Mouse (Mus musculus): ENCODE measurements around the gene Agap3. TPM values are rescaled to one million over a fixed set of nuclear protein-coding genes. Genes with fewer than 3 reads are reported as not detected.

The Agap3 gene
- polyA plus RNA-seq, 1 experiment from 2014 or later, result 24.6 TPM

DNA sequence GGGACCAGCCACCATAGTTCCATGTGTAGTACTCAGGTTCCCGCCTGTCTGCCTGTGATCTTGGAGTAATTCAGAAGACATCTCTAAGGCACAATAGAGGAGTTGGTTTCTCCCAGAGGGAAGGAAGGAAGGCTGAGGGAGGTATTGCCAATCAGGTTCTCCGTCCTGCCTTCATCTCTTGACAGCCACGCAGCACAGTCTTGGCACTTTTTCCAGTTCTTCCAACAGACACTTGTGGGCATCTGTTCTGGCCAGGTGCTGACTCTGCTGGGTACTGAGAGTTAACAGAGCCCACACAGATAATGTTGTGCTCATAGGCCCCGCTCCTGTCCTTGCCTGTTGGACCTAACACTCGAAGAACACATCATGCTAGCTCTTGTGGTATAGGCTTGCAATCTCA, 34.8 kb downstream of the Agap3 start:
- Histone ChIP-seq H3K4me2 (no peak overlapping the region), H3K9me3 (replicated peaks; ENCODE audit: control insufficient read depth, low read length) (no peaks in the 10 kb centered on the region), H3K4me1 (ENCODE audit: control insufficient read depth, insufficient read depth, low read length) (peaks cover 15% of the 10 kb centered on the region), H3K36me3 (ENCODE audit: control insufficient read depth, insufficient read depth, low read length) (peaks cover 26% of the 10 kb centered on the region), H3K4me3 (ENCODE audit: low read depth, low read length) (no peak overlapping the region), H3K9ac (ENCODE audit: low read depth, low read length) (no peak overlapping the region), H3K27ac (ENCODE audit: low read depth, low read length) (no peak overlapping the region), H3K27me3 (ENCODE audit: control insufficient read depth, insufficient read depth, low read length) (0 out of 2 replicates have a peak, but pooled peaks cover 5% of the 10 kb centered on the region)
- WGBS (ENCODE audit: insufficient replicate concordance), result 88% methylated on average over 5 of the region's 5 CpGs
- no peak for ATAC-seq (replicated peaks; ENCODE audit: insufficient number of reproducible peaks, low FRiP score, low TSS enrichment)

DNA sequence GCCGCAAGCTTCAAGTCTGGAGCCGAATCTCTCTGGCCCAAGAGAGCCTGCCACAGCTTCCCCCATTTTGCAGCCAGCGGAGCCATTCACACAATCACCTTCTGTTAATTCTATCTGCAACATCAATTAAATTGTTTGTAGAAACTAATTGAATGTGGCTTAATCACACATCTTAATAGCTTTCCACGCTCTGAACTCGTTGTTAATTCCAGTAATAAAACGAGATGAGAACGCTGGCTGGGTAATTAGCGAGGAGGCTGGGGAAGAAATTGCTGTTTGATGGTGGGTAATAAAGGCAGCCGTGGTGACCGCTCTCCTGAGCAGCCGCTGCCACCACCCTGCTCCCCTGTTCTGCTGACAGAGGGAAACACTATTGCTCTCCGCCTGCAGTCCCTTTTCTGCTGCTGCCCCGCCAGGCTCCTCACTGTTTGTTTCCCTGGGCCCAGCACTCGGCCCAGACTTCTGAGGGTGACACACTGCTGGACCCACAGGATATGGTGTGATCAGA, 38.5 kb downstream of the Agap3 start:
- no peak overlapping the region for H3K27ac ChIP-seq (ENCODE audit: low read depth, low read length)
- 85% methylated on average over 14 of the region's 14 CpGs for WGBS (ENCODE audit: insufficient replicate concordance)
- no peaks in the 10 kb centered on the region for H3K27me3 ChIP-seq (ENCODE audit: control insufficient read depth, insufficient read depth, low read length)

DNA sequence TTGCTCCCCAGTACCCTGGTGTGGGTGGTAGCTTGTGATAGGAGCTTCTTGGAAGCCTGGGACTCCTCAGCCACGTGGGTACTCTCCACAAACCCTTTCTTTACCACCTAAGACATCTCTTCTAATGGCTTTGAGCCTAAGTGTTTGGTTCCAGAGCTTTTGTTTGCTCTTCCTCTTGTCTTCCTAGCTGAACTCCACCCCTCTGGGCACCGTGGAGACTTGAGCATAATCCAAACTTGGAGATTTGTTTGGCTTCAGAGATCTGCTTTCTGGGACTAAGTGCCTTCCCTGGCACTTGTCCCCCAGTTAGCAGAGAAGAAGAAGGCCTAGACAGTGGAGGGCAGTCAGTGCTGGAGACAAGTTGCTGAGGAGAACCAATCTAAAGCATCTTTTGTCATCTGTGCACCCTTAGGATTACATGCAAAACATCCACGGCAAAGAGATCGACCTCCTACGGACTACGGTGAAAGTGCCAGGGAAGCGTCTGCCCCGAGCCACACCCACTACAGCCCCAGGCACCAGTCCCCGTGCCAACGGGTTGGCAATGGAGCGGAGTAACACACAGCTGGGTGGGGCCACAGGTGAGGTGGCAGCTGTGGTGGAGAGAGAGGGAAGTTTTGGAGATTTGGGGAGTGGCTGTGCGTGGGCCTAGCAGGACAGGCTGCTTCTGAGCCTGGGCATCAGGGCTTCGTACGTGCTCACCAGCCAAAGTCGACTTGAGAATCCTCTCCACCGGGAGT, 40.7 kb downstream of the Agap3 start:
- Histone ChIP-seq H3K4me3 (ENCODE audit: low read depth, low read length) (no peak overlapping the region), H3K27me3 (ENCODE audit: control insufficient read depth, insufficient read depth, low read length) (no peaks in the 10 kb centered on the region), H3K36me3 (ENCODE audit: control insufficient read depth, insufficient read depth, low read length) (peaks cover 32% of the 10 kb centered on the region), H3K9me3 (replicated peaks; ENCODE audit: control insufficient read depth, low read length) (no peaks in the 10 kb centered on the region), H3K4me1 (ENCODE audit: control insufficient read depth, insufficient read depth, low read length) (no peaks in the 10 kb centered on the region), H3K27ac (ENCODE audit: low read depth, low read length) (no peak overlapping the region), H3K9ac (ENCODE audit: low read depth, low read length) (no peak overlapping the region), H3K4me2 (no peak overlapping the region)
- WGBS (ENCODE audit: insufficient replicate concordance), result 85% methylated on average over 16 of the region's 16 CpGs
- ATAC-seq (replicated peaks; ENCODE audit: insufficient number of reproducible peaks, low FRiP score, low TSS enrichment), result no peak

More for the DNA sequence above, 38.5 kb downstream of the Agap3 start:
- Histone ChIP-seq H3K4me3 (ENCODE audit: low read depth, low read length) (no peak overlapping the region), H3K9ac (ENCODE audit: low read depth, low read length) (no peak overlapping the region), H3K9me3 (replicated peaks; ENCODE audit: control insufficient read depth, low read length) (no peaks in the 10 kb centered on the region), H3K36me3 (ENCODE audit: control insufficient read depth, insufficient read depth, low read length) (peaks cover 35% of the 10 kb centered on the region), H3K4me1 (ENCODE audit: control insufficient read depth, insufficient read depth, low read length) (peaks cover 3% of the 10 kb centered on the region; the same call in 1 of the 2 replicates), H3K4me2 (no peak overlapping the region)
- ATAC-seq (replicated peaks; ENCODE audit: insufficient number of reproducible peaks, low FRiP score, low TSS enrichment), result no peak

DNA sequence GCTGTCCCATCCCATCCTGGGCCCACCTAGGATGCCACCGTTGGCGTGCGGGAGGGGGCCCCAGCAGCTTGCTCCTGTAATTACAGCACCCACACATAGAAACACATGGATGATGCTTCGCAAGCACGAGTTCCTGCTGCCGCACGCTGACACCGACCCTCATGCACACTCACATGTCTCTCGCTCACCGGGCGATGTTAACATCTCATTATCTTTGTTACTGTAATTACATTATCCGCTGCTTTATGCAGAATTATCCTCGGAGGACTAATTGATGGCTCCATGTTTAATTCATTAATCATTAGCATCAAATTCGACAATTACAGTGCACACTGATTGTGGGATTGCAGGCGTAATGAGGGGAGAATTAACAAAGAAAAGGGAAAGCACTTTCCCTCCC, 43.0 kb downstream of the Agap3 start:
- Histone ChIP-seq H3K27me3 (ENCODE audit: control insufficient read depth, insufficient read depth, low read length) (no peaks in the 10 kb centered on the region), H3K4me2 (no peak overlapping the region), H3K9ac (ENCODE audit: low read depth, low read length) (no peak overlapping the region), H3K4me1 (ENCODE audit: control insufficient read depth, insufficient read depth, low read length) (no peaks in the 10 kb centered on the region), H3K36me3 (ENCODE audit: control insufficient read depth, insufficient read depth, low read length) (peaks cover 30% of the 10 kb centered on the region), H3K9me3 (replicated peaks; ENCODE audit: control insufficient read depth, low read length) (no peaks in the 10 kb centered on the region), H3K27ac (ENCODE audit: low read depth, low read length) (no peak overlapping the region), H3K4me3 (ENCODE audit: low read depth, low read length) (no peak overlapping the region)
- ATAC-seq (replicated peaks; ENCODE audit: insufficient number of reproducible peaks, low FRiP score, low TSS enrichment), result no peak
- WGBS (ENCODE audit: insufficient replicate concordance), result 88% methylated on average over 15 of the region's 15 CpGs

DNA sequence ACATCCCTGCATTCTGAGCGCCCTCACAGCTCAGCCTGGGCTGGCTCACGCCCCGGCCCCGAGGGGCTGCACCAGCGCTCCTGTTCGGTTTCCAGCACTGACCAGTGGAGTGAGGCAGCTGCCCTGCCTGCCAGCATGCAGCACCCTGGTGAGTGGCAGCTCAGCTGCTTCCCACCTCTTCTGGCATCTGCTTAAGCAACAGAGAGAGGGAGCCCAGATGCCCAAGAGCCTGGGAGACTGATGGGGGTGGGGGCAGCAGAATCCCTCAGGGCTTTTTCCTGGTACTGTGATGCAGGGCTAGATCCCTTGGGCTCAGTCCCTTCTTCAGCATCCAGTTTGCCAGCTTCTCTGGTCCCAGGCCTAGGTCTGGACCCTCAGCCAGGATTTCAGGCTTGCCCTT, 44.8 kb downstream of the Agap3 start:
- Histone ChIP-seq H3K4me1 (ENCODE audit: control insufficient read depth, insufficient read depth, low read length) (0 out of 2 replicates have a peak, but pooled peaks cover 3% of the 10 kb centered on the region), H3K4me3 (ENCODE audit: low read depth, low read length) (no peak overlapping the region), H3K9ac (ENCODE audit: low read depth, low read length) (no peak overlapping the region), H3K36me3 (ENCODE audit: control insufficient read depth, insufficient read depth, low read length) (peaks cover 37% of the 10 kb centered on the region), H3K27ac (ENCODE audit: low read depth, low read length) (no peak overlapping the region), H3K9me3 (replicated peaks; ENCODE audit: control insufficient read depth, low read length) (no peaks in the 10 kb centered on the region), H3K4me2 (no peak overlapping the region), H3K27me3 (ENCODE audit: control insufficient read depth, insufficient read depth, low read length) (no peaks in the 10 kb centered on the region)
- ATAC-seq (replicated peaks; ENCODE audit: insufficient number of reproducible peaks, low FRiP score, low TSS enrichment), result no peak
- 60% methylated on average over 6 of the region's 6 CpGs for WGBS (ENCODE audit: insufficient replicate concordance)

DNA sequence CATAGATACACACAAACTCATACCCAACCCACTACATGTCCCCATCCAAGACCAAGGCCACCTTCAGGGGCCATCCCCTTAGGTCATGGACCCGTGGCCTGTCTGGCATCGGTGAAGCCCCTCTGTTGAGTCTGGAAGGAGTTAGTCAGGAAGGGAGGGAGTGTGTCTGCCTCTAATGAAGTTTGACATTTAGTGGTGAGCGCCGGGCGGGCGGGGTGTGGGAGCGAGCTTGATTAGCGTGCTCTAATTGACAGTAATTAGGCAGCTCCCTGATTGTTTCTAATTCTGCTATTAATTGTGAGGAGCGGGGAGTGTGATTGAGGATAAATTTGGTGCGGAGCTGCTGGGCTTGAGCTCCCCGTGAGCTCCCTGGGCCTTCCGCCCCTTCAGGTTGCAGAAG, 45.5 kb downstream of the Agap3 start:
- H3K4me3 ChIP-seq (ENCODE audit: low read depth, low read length), result no peak overlapping the region
- H3K27me3 ChIP-seq (ENCODE audit: control insufficient read depth, insufficient read depth, low read length), result no peaks in the 10 kb centered on the region
- no peaks in the 10 kb centered on the region for H3K9me3 ChIP-seq (replicated peaks; ENCODE audit: control insufficient read depth, low read length)
- peaks cover 37% of the 10 kb centered on the region for H3K36me3 ChIP-seq (ENCODE audit: control insufficient read depth, insufficient read depth, low read length)
- 0 out of 2 replicates have a peak, but pooled peaks cover 3% of the 10 kb centered on the region for H3K4me1 ChIP-seq (ENCODE audit: control insufficient read depth, insufficient read depth, low read length)
- no peak overlapping the region for H3K9ac ChIP-seq (ENCODE audit: low read depth, low read length)
- H3K27ac ChIP-seq (ENCODE audit: low read depth, low read length), result no peak overlapping the region
- ATAC-seq (replicated peaks; ENCODE audit: insufficient number of reproducible peaks, low FRiP score, low TSS enrichment), result no peak
- H3K4me2 ChIP-seq, result no peak overlapping the region
- 80% methylated on average over 12 of the region's 12 CpGs for WGBS (ENCODE audit: insufficient replicate concordance)

DNA sequence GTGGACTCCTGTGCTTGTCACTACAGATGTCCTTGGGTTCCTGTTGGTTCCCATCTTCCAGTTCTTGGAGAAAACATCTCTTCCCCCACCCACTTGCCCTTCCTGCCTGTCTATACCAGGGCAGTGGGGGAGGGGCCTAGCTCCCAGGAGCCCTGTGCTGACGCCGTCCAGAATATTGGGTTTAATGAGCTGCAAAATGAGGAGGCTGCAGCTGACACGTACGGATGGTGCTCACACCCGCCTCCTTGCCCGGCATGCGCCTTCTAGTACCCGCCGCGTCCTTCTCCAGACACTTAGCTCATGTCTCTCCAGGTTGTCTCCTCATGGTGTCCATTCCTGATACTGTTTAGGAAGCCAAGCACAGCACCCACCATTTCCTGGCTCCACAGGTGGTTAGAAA, 47.1 kb downstream of the Agap3 start:
- Histone ChIP-seq H3K27ac (ENCODE audit: low read depth, low read length) (no peak overlapping the region), H3K4me3 (ENCODE audit: low read depth, low read length) (no peak overlapping the region), H3K27me3 (ENCODE audit: control insufficient read depth, insufficient read depth, low read length) (peaks cover 8% of the 10 kb centered on the region; the same call in 1 of the 2 replicates), H3K36me3 (ENCODE audit: control insufficient read depth, insufficient read depth, low read length) (peaks cover 28% of the 10 kb centered on the region), H3K9ac (ENCODE audit: low read depth, low read length) (no peak overlapping the region), H3K4me2 (no peak overlapping the region), H3K9me3 (replicated peaks; ENCODE audit: control insufficient read depth, low read length) (no peaks in the 10 kb centered on the region), H3K4me1 (ENCODE audit: control insufficient read depth, insufficient read depth, low read length) (0 out of 2 replicates have a peak, but pooled peaks cover 3% of the 10 kb centered on the region)
- 84% methylated on average over 10 of the region's 10 CpGs for WGBS (ENCODE audit: insufficient replicate concordance)
- ATAC-seq (replicated peaks; ENCODE audit: insufficient number of reproducible peaks, low FRiP score, low TSS enrichment), result no peak

DNA sequence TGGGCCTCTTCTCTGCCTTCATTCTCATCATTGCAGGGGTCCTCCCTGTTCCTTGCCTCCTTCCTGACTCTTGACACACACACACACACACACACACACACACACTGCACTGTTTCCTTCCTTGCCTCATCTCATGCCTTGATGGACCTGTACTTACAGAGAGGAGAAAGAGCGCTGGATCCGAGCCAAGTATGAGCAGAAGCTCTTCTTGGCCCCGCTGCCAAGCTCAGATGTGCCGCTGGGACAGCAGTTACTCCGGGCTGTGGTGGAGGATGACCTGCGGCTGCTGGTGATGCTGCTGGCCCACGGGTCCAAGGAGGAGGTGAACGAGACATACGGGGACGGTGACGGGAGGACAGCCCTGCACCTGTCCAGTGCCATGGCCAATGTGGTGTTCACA, 48.9 kb downstream of the Agap3 start:
- H3K4me3 ChIP-seq (ENCODE audit: low read depth, low read length), result no peak overlapping the region
- no peaks in the 10 kb centered on the region for H3K9me3 ChIP-seq (replicated peaks; ENCODE audit: control insufficient read depth, low read length)
- peaks cover 28% of the 10 kb centered on the region for H3K36me3 ChIP-seq (ENCODE audit: control insufficient read depth, insufficient read depth, low read length)
- no peak overlapping the region for H3K9ac ChIP-seq (ENCODE audit: low read depth, low read length)
- H3K27ac ChIP-seq (ENCODE audit: low read depth, low read length), result no peak overlapping the region
- H3K27me3 ChIP-seq (ENCODE audit: control insufficient read depth, insufficient read depth, low read length), result peaks cover 19% of the 10 kb centered on the region; the same call in 1 of the 2 replicates
- H3K4me1 ChIP-seq (ENCODE audit: control insufficient read depth, insufficient read depth, low read length), result peaks cover 11% of the 10 kb centered on the region
- H3K4me2 ChIP-seq, result no peak overlapping the region
- ATAC-seq (replicated peaks; ENCODE audit: insufficient number of reproducible peaks, low FRiP score, low TSS enrichment), result no peak
- 88% methylated on average over 11 of the region's 11 CpGs for WGBS (ENCODE audit: insufficient replicate concordance)

DNA sequence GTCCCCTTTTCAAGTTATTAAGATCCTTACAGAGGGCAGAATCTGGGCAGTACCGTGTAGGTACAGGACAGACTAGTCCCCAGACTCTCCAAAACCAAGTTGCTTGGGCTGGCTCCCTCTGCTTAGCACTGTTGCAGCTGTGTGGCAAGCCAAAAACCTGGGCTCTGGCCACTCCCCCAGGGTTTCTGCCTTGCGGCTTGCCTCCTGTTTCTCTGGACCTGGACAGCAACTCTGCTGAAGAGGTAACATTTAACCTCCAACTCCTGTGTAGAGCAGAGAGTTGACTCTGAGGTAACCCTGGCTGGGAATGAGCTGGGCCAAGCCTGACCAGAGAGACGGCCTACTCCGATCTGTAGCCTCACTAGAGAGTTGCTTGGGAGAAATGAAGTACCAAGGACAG, 50.8 kb downstream of the Agap3 start:
- no peaks in the 10 kb centered on the region for H3K9me3 ChIP-seq (replicated peaks; ENCODE audit: control insufficient read depth, low read length)
- no peak for ATAC-seq (replicated peaks; ENCODE audit: insufficient number of reproducible peaks, low FRiP score, low TSS enrichment)
- peaks cover 11% of the 10 kb centered on the region for H3K4me1 ChIP-seq (ENCODE audit: control insufficient read depth, insufficient read depth, low read length)
- no peak overlapping the region for H3K4me3 ChIP-seq (ENCODE audit: low read depth, low read length)
- no peak overlapping the region for H3K27ac ChIP-seq (ENCODE audit: low read depth, low read length)
- no peak overlapping the region for H3K9ac ChIP-seq (ENCODE audit: low read depth, low read length)
- no peak overlapping the region for H3K4me2 ChIP-seq
- H3K36me3 ChIP-seq (ENCODE audit: control insufficient read depth, insufficient read depth, low read length), result peaks cover 27% of the 10 kb centered on the region
- H3K27me3 ChIP-seq (ENCODE audit: control insufficient read depth, insufficient read depth, low read length), result peaks cover 19% of the 10 kb centered on the region; the same call in 1 of the 2 replicates
- 67% methylated on average over 4 of the region's 4 CpGs for WGBS (ENCODE audit: insufficient replicate concordance)

Data from heart, embryonic 11.5 days (tissue).